Mouse (Mus musculus) E14TG2a.4 (cell line): ENCODE measurements around the gene Dtx4.

ENCODE experiments used
- H3K27me3 ChIP-seq: 2 replicates; pipeline ENCODE4 v1.6.1; 2014; ENCODE audit warnings: low read length, control low read depth; ENCODE audit not compliant: insufficient read depth
- H3K36me3 ChIP-seq: 2 replicates; pipeline ENCODE4 v1.6.1; 2014; ENCODE audit warnings: low read length, control low read depth; ENCODE audit not compliant: insufficient read depth
- H3K4me1 ChIP-seq: replicated peaks from 2 replicates; pipeline ENCODE4 v1.6.1; 2014; ENCODE audit warnings: low read depth, low read length, control low read depth
- H3K4me3 ChIP-seq: replicated peaks from 2 replicates; pipeline ENCODE4 v1.5.1; 2014; ENCODE audit warnings: mild to moderate bottlenecking, low read length
- H3K9me3 ChIP-seq: 2 replicates; pipeline ENCODE4 v1.6.1; 2014; ENCODE audit warnings: low read length, control low read depth
- CTCF ChIP-seq: conservative IDR thresholded peaks from 2 replicates; pipeline ENCODE4 v1.5.1; 2014; ENCODE audit warnings: low read length
- NANOG ChIP-seq: IDR thresholded peaks from 2 replicates; pipeline ENCODE4 v1.6.1; 2014; ENCODE audit warnings: borderline replicate concordance, low read length, mixed read lengths
- POU5F1 ChIP-seq: IDR thresholded peaks from 2 replicates; pipeline ENCODE4 v1.6.1; 2014; ENCODE audit warnings: low read length, borderline replicate concordance

The Dtx4 gene

DNA sequence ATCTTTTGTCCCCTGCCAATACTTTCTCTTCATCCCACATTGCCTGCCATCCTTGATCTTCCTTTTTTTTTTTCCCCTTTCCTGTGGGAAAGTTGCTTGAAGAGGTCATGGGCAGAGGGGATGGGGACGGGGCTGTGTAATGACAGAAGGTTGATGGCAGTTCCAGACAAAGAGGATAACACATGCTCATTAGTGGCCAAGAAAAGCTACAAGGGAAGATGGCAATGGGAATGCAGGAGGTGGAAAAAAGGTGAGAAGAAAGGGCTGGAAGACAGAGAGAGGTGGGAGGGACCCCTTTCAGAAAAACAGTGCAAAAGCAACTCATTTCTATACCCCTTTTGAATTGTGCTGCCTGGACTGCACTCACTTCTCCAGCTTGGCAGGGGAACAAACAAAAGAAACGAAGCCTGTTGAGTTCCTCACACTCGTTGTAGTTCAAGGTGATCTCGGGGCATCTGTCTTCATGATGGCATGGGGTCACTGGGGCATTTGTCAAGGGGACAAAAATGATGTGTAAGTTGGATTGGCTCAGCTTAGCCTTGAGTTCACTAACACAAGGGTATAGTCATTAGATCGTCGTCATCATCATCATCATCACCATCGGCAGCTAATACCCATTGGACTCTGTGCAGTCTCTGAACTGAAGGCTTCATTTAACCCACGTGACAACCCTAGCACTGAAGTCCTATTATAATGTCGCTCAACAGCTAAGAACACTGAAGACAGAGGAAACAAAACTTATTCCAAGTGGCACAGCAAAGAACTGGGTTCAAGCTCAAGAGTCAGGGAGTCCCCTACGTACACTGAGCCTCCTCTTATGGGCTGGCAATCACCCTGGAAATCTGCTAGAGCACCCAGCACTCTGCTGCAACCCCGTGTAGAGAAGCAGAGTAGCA is 11.3 kb downstream of the Dtx4 start:
- no peak for TF ChIP-seq CTCF
- Histone ChIP-seq H3K9me3 (no peaks in the 10 kb centered on the region), H3K36me3 (peaks cover 3% of the 10 kb centered on the region; the same call in 1 of the 2 replicates), H3K4me1 (peaks cover 72% of the 10 kb centered on the region), H3K27me3 (peaks cover 2% of the 10 kb centered on the region), H3K4me3 (0 out of 2 replicates have a peak overlapping the region, but pooled peaks have one; percentile 62)

DNA sequence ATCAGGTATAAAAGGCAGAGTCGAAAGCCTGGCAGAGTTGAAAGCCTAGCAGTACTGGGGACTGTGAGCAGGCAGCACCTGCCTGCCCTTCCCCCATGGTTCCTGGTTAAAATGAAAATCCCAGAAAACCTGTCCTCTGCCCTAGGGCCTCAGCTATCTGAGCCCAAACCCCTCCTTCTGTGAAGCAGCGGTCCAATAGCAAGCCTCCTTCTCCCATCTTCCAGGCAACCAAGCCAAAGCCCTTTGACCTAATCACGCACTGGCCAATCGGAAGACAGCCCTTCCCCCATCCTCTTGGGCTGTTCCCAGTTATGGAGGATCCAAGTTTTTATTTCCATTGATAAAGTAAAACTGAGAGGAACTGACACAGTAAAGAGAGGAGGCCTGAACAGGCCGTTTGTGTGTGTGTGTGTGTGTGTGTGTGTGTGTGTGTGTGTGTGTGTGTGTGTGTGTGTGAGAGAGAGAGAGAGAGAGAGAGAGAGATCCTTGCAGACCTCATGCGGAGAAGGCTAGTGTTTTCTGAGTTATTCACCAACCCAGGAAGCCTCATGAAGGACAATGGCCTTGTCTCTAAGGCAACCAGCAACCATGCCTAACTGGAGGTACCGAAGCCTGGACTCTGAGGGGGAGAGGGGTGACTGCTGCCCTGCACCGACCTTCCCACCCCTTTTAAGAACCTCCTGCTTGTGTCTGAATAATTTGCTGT is 12.1 kb downstream of the Dtx4 start:
- peaks cover 2% of the 10 kb centered on the region for H3K27me3 ChIP-seq
- H3K4me1 ChIP-seq: peaks cover 70% of the 10 kb centered on the region
- H3K36me3 ChIP-seq: peaks cover 3% of the 10 kb centered on the region; the same call in 1 of the 2 replicates
- no peaks in the 10 kb centered on the region for H3K9me3 ChIP-seq
- TF ChIP-seq CTCF: no peak
- no peak for TF ChIP-seq NANOG
- no peak for TF ChIP-seq POU5F1
- H3K4me3 ChIP-seq: peak overlapping the region; percentile 62

GRCm38 (mm10) chr19:12488205-12488966 is 12.9 kb downstream of the Dtx4 start:
- H3K4me1 ChIP-seq: peaks cover 62% of the 10 kb centered on the region
- TF ChIP-seq POU5F1 (no peak), CTCF (peak; percentile 95), NANOG (peak; percentile 46; the same call in 1 of the 2 replicates)
- peaks cover 3% of the 10 kb centered on the region for H3K27me3 ChIP-seq
- no peaks in the 10 kb centered on the region for H3K9me3 ChIP-seq
- H3K4me3 ChIP-seq: peak overlapping the region; percentile 62
- peaks cover 3% of the 10 kb centered on the region; the same call in 1 of the 2 replicates for H3K36me3 ChIP-seq

- no peak for TF ChIP-seq CTCF
- no peak for TF ChIP-seq POU5F1
- no peak for TF ChIP-seq NANOG
- no peaks in the 10 kb centered on the region for H3K9me3 ChIP-seq
- H3K4me1 ChIP-seq: peaks cover 61% of the 10 kb centered on the region
- peaks cover 4% of the 10 kb centered on the region for H3K27me3 ChIP-seq
- H3K36me3 ChIP-seq: peaks cover 3% of the 10 kb centered on the region; the same call in 1 of the 2 replicates
- no peak overlapping the region for H3K4me3 ChIP-seq
Measured at GRCm38 (mm10) chr19:12487511-12488204, 13.6 kb downstream of the Dtx4 start.

- peaks cover 4% of the 10 kb centered on the region for H3K27me3 ChIP-seq
- H3K9me3 ChIP-seq: no peaks in the 10 kb centered on the region
- peaks cover 3% of the 10 kb centered on the region; the same call in 1 of the 2 replicates for H3K36me3 ChIP-seq
- H3K4me1 ChIP-seq: peaks cover 61% of the 10 kb centered on the region
- no peak overlapping the region for H3K4me3 ChIP-seq
- TF ChIP-seq POU5F1 (no peak), CTCF (no peak), NANOG (no peak)
Measured at GRCm38 (mm10) chr19:12486875-12487274, 14.4 kb downstream of the Dtx4 start.

DNA sequence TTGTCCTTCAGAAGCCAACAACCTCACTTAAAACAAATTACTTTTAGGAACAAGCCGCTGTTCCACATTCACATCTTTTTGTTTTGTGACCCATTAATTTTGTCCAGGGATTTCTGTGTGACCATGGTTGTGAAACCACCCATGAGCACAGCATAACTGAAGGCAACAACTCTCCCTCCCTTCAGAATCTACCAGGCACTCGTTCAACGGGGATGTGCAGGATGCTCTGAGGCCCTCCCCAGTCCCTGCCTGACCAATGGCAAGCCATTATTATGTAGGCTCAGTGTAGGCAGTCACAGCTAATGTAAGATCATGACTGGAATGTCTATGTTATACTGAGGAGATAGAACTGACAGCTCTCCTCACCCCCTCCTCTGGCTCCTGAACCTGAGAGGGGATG is 15.6 kb downstream of the Dtx4 start:
- Histone ChIP-seq H3K9me3 (no peaks in the 10 kb centered on the region), H3K27me3 (peaks cover 2% of the 10 kb centered on the region), H3K4me1 (peaks cover 56% of the 10 kb centered on the region), H3K36me3 (no peaks in the 10 kb centered on the region), H3K4me3 (no peak overlapping the region)
- no peak for TF ChIP-seq NANOG
- TF ChIP-seq CTCF: no peak

GRCm38 (mm10) chr19:12485223-12485622 is 16.0 kb downstream of the Dtx4 start:
- TF ChIP-seq CTCF (no peak), POU5F1 (no peak), NANOG (no peak)
- H3K27me3 ChIP-seq: peaks cover 2% of the 10 kb centered on the region
- H3K9me3 ChIP-seq: no peaks in the 10 kb centered on the region
- peaks cover 52% of the 10 kb centered on the region for H3K4me1 ChIP-seq
- peak overlapping the region; percentile 35; the same call in 1 of the 2 replicates for H3K4me3 ChIP-seq
- no peaks in the 10 kb centered on the region for H3K36me3 ChIP-seq

DNA sequence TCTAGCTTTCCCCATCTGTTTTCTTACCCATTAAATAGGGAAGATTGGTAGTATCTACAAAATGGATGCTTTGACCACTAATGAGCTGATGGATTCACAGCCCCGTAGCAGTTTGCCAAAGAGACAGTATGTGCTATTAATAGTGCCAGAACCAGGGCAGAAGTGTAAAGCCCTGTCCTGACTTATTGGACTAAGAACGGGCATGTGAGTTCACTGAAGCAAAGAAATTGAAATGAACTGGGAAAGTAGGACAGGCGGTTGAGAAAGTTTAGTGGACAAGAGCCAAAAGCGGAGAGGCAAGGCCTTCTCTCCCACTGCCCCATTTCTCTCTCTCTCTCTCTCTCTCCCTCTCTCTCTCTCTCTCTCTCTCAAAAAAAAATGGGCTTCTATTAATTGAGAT is 17.0 kb downstream of the Dtx4 start:
- Histone ChIP-seq H3K27me3 (peaks cover 2% of the 10 kb centered on the region), H3K4me1 (peaks cover 42% of the 10 kb centered on the region), H3K4me3 (no peak overlapping the region), H3K36me3 (no peaks in the 10 kb centered on the region), H3K9me3 (no peaks in the 10 kb centered on the region)
- no peak for TF ChIP-seq NANOG
- TF ChIP-seq CTCF: no peak
- no peak for TF ChIP-seq POU5F1
